Mouse (Mus musculus): Measurements from ENCODE around the gene Tmc3. TPM values are rescaled to one million over a fixed set of nuclear protein-coding genes. Genes with fewer than 3 reads are reported as not detected.

Gene Tmc3
- polyA plus RNA-seq (2015; fragmentation: Nextera tagmentation; extraction: Ambion mirVana), result 0.22 and 0.23 TPM in 2 replicates

DNA sequence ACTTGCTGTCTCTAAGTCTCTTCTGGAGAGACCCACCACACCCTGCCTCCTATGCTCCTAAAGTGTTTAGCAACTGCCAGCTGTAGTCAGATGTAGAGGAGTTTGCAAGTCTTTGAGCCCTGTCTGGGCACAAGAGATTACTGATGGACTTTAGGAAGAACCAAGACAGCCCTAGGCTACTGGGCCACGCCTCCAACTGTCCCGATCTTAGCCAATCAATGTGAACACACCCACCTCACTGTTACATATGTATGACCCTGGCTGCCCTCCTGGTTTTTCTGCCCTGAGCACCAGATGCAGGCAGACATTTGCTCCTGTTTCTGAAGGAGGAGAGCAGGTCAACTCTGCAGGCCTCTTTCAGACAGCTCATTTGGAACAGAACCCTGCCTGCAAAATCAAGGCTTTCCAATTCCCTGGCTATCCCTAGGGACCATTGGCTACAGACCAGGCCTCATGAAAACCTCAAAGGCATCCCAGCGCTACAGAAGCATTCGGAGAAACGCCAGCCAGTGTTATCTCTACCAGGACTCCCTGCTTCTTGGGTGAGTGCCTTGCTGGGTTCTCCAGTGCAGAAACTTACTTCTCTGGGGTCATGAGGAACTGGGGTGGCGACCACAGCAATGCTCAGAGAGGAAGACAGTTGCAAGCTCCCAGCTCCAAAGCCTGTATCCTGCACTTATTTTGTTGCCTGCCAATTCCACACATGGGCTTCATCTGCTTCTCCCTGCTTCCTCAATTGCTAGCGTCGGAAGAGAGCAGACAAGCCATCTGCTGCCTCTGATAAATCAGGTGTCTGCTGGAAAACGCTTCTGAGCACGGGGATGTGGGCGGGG, at the start of gene Tmc3:
Gene Tmc3, plus strand, starts transcription at position 289 of the 833 bp plus-strand sequence.
- ATAC-seq, result peak; percentile 80
- Histone ChIP-seq H3K27ac (ENCODE audit: low read length) (peak within 1 kb of the TSS; percentile 31), H3K27me3 (replicated peaks; ENCODE audit: control insufficient read depth, insufficient read depth, low read length) (no peaks in the 10 kb centered on the region)

GRCm38 (mm10) chr7:83541536-83542169, 43.1 kb upstream of the Tmc3 start:
- H3K9me3 ChIP-seq (ENCODE audit: control insufficient read depth, low read length), result no peaks in the 10 kb centered on the region
- no peak overlapping the region for H3K4me2 ChIP-seq (ENCODE audit: low read length)
- 61% methylated on average over 5 of the region's 5 CpGs for WGBS
- H3K27ac ChIP-seq (ENCODE audit: low read length), result no peak overlapping the region
- H3K27me3 ChIP-seq (replicated peaks; ENCODE audit: control insufficient read depth, insufficient read depth, low read length), result no peaks in the 10 kb centered on the region
- H3K4me1 ChIP-seq (replicated peaks; ENCODE audit: control insufficient read depth, insufficient read depth, low read length), result no peaks in the 10 kb centered on the region
- no peaks in the 10 kb centered on the region for H3K36me3 ChIP-seq (ENCODE audit: control insufficient read depth, insufficient read depth)
- ATAC-seq, result no peak
- H3K9ac ChIP-seq (replicated peaks; ENCODE audit: low read depth, low read length), result no peak overlapping the region
- no peak overlapping the region for H3K4me3 ChIP-seq (replicated peaks; ENCODE audit: low read length)

More for the DNA sequence above, at the start of gene Tmc3:
- no peak within 1 kb of the TSS for H3K4me2 ChIP-seq (ENCODE audit: low read length)
- no peaks in the 10 kb centered on the region for H3K9me3 ChIP-seq (ENCODE audit: control insufficient read depth, low read length)
- H3K36me3 ChIP-seq (ENCODE audit: control insufficient read depth, insufficient read depth), result no peaks in the 10 kb centered on the region
- no peak within 1 kb of the TSS for H3K4me3 ChIP-seq (replicated peaks; ENCODE audit: low read length)
- H3K4me1 ChIP-seq (replicated peaks; ENCODE audit: control insufficient read depth, insufficient read depth, low read length), result peaks cover 8% of the 10 kb centered on the region
- H3K9ac ChIP-seq (replicated peaks; ENCODE audit: low read depth, low read length), result no peak within 1 kb of the TSS
- WGBS, result 49% methylated on average over 11 of the region's 11 CpGs

DNA sequence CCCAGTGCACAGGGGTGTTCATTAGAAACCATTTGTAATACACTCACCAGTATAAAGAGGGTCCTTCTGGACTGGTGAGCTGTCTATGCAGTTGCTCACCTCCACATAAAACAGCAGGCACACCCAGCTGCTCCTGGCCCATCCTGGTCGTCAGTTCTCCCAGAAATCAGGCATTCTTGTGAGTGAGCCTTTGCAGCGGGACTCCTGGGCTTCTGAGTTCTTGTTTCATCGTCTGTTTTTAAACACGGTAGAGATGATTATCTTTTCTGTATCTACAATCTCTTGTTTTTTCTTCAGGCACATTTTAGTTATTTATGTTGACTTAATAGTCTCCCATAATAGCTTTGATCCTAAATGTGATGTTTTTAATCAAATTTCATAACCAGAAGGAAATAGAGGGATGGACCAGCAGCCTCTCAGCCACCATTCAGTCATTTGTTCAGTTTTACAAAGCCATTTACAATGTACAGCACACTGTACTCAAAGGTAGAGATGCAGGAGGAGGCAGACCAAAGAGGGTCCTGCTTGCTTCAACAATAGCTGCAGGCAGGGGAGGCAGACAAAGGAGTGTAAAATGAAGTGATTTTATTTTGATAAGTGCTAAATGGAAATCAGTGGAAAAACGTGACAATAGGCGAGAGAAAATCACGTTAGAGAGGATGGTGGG, 35.9 kb upstream of the Tmc3 start:
- H3K36me3 ChIP-seq (ENCODE audit: control insufficient read depth, insufficient read depth), result no peaks in the 10 kb centered on the region
- no peaks in the 10 kb centered on the region for H3K27me3 ChIP-seq (replicated peaks; ENCODE audit: control insufficient read depth, insufficient read depth, low read length)
- peak; percentile 57 for ATAC-seq
- peak overlapping the region; percentile 75 for H3K27ac ChIP-seq (ENCODE audit: low read length)
- no peaks in the 10 kb centered on the region for H3K9me3 ChIP-seq (ENCODE audit: control insufficient read depth, low read length)
- WGBS, result 46% methylated on average over 7 of the region's 7 CpGs
- H3K4me1 ChIP-seq (replicated peaks; ENCODE audit: control insufficient read depth, insufficient read depth, low read length), result peaks cover 19% of the 10 kb centered on the region
- H3K4me3 ChIP-seq (replicated peaks; ENCODE audit: low read length), result no peak overlapping the region
- peak overlapping the region; percentile 24 for H3K4me2 ChIP-seq (ENCODE audit: low read length)
- peak overlapping the region; percentile 40 for H3K9ac ChIP-seq (replicated peaks; ENCODE audit: low read depth, low read length)

DNA sequence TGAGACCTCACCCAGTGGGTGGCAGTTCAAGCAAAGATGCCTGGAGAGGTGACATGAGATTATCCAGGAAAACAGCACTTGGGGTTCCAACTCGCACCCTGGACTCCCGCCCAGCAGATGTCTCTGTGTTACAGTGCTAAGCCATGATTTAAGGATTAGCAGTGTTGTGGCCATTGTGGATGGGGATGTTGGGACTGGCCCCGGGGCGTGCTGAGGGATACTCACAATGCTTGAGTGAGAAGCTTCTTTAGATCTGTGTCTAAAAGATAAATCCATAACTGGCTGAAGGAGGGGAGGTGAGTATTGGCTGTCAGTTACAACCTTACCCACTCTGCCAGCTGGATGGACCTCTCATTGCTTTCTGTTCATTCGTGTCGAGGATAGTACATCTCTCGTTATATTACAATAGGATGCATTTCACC, 35.4 kb upstream of the Tmc3 start:
- Histone ChIP-seq H3K9ac (replicated peaks; ENCODE audit: low read depth, low read length) (peak overlapping the region; percentile 40), H3K36me3 (ENCODE audit: control insufficient read depth, insufficient read depth) (no peaks in the 10 kb centered on the region), H3K4me2 (ENCODE audit: low read length) (peak overlapping the region; percentile 24), H3K27me3 (replicated peaks; ENCODE audit: control insufficient read depth, insufficient read depth, low read length) (no peaks in the 10 kb centered on the region), H3K4me3 (replicated peaks; ENCODE audit: low read length) (no peak overlapping the region), H3K27ac (ENCODE audit: low read length) (peak overlapping the region; percentile 49), H3K4me1 (replicated peaks; ENCODE audit: control insufficient read depth, insufficient read depth, low read length) (peaks cover 19% of the 10 kb centered on the region), H3K9me3 (ENCODE audit: control insufficient read depth, low read length) (no peaks in the 10 kb centered on the region)
- 42% methylated on average over 7 of the region's 7 CpGs for WGBS
- ATAC-seq, result peak; percentile 60

GRCm38 (mm10) chr7:83549951-83550407, 34.7 kb upstream of the Tmc3 start:
- Histone ChIP-seq H3K4me3 (replicated peaks; ENCODE audit: low read length) (peak overlapping the region; percentile 4; the same call in 1 of the 2 replicates), H3K36me3 (ENCODE audit: control insufficient read depth, insufficient read depth) (no peaks in the 10 kb centered on the region), H3K4me1 (replicated peaks; ENCODE audit: control insufficient read depth, insufficient read depth, low read length) (peaks cover 19% of the 10 kb centered on the region), H3K9ac (replicated peaks; ENCODE audit: low read depth, low read length) (peak overlapping the region; percentile 16; the same call in 1 of the 2 replicates), H3K4me2 (ENCODE audit: low read length) (peak overlapping the region; percentile 24), H3K9me3 (ENCODE audit: control insufficient read depth, low read length) (no peaks in the 10 kb centered on the region), H3K27me3 (replicated peaks; ENCODE audit: control insufficient read depth, insufficient read depth, low read length) (no peaks in the 10 kb centered on the region), H3K27ac (ENCODE audit: low read length) (peak overlapping the region; percentile 49)
- ATAC-seq, result peak; percentile 74
- 42% methylated on average over 5 of the region's 5 CpGs for WGBS

DNA sequence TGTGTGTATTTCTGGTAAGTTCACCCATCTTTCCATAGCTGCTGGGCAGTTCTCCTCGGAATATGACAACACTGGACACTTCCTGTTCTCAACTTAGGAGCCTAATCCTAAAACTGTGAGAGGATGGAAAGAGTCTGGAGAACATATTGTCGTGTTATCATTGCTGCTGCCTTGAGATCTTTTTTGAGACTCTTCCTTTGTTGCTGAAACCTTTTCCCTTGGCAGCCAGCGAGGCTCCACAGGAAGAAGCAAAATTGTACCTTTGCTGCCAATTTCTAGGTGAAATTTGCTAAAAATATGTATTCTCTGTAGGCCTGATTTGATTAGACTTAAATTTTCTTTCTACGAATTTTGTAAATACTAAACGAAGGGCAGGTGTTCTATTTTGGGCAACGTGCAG, 30.2 kb upstream of the Tmc3 start:
- 79% methylated on average over 6 of the region's 6 CpGs for WGBS
- ATAC-seq, result no peak
- Histone ChIP-seq H3K9ac (replicated peaks; ENCODE audit: low read depth, low read length) (no peak overlapping the region), H3K4me3 (replicated peaks; ENCODE audit: low read length) (no peak overlapping the region), H3K27ac (ENCODE audit: low read length) (no peak overlapping the region), H3K4me1 (replicated peaks; ENCODE audit: control insufficient read depth, insufficient read depth, low read length) (peaks cover 6% of the 10 kb centered on the region), H3K9me3 (ENCODE audit: control insufficient read depth, low read length) (no peaks in the 10 kb centered on the region), H3K27me3 (replicated peaks; ENCODE audit: control insufficient read depth, insufficient read depth, low read length) (no peaks in the 10 kb centered on the region), H3K4me2 (ENCODE audit: low read length) (no peak overlapping the region), H3K36me3 (ENCODE audit: control insufficient read depth, insufficient read depth) (no peaks in the 10 kb centered on the region)

DNA sequence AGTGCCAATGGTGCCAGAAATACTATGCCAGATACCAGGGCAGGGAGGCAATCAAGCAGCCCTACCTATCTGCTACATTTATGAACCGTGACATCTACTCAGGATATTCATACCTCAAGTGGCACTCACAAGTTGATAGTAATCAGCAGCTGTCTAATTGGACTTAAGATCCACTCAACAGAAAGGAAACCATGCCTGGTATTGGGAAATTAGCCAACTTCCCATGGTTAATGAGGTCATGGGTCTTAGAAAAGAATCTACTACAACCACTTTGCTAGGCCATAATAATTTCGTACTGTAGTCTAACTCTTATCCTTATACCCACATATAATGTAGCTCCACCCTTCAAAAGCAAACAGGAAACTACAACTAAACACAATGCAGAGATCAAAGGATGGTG, 28.2 kb upstream of the Tmc3 start:
- no peak overlapping the region for H3K4me2 ChIP-seq (ENCODE audit: low read length)
- 69% methylated on average over 2 of the region's 2 CpGs for WGBS
- no peak overlapping the region for H3K9ac ChIP-seq (replicated peaks; ENCODE audit: low read depth, low read length)
- no peaks in the 10 kb centered on the region for H3K4me1 ChIP-seq (replicated peaks; ENCODE audit: control insufficient read depth, insufficient read depth, low read length)
- H3K27ac ChIP-seq (ENCODE audit: low read length), result no peak overlapping the region
- H3K4me3 ChIP-seq (replicated peaks; ENCODE audit: low read length), result no peak overlapping the region
- H3K36me3 ChIP-seq (ENCODE audit: control insufficient read depth, insufficient read depth), result no peaks in the 10 kb centered on the region
- H3K27me3 ChIP-seq (replicated peaks; ENCODE audit: control insufficient read depth, insufficient read depth, low read length), result no peaks in the 10 kb centered on the region
- no peak for ATAC-seq
- H3K9me3 ChIP-seq (ENCODE audit: control insufficient read depth, low read length), result no peaks in the 10 kb centered on the region

DNA sequence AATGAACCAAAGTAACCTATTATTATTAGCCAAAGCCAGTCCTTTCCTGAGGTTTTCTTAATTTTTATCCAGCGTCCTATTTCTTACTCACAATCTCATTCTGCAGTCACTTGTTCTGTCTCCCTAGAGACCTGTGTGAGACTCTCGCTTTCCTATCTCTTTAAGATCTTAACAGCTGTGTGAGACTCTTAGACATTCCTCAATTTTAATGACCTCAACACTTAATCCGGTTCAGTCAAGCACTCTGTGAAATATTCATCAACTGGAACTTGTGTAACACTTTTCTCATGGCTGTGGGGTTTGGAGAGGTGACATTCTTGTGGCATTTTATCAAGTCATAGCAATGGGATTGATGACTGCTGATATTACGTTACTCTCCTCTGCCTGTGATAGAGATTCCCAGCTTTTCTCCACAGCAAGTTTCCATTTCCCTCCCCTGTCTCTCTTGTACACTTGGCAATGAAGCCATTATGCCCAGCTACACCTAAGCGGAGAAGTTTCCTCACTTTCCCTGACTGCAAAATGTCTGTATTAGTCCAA, 25.9 kb upstream of the Tmc3 start:
- Histone ChIP-seq H3K9ac (replicated peaks; ENCODE audit: low read depth, low read length) (no peak overlapping the region), H3K4me2 (ENCODE audit: low read length) (no peak overlapping the region), H3K4me3 (replicated peaks; ENCODE audit: low read length) (no peak overlapping the region), H3K36me3 (ENCODE audit: control insufficient read depth, insufficient read depth) (no peaks in the 10 kb centered on the region), H3K9me3 (ENCODE audit: control insufficient read depth, low read length) (no peaks in the 10 kb centered on the region), H3K4me1 (replicated peaks; ENCODE audit: control insufficient read depth, insufficient read depth, low read length) (no peaks in the 10 kb centered on the region), H3K27me3 (replicated peaks; ENCODE audit: control insufficient read depth, insufficient read depth, low read length) (no peaks in the 10 kb centered on the region), H3K27ac (ENCODE audit: low read length) (no peak overlapping the region)
- 54% methylated on average over 5 of the region's 5 CpGs for WGBS
- ATAC-seq, result no peak

- no peak overlapping the region for H3K4me2 ChIP-seq (ENCODE audit: low read length)
- ATAC-seq, result no peak
Observed at GRCm38 (mm10) chr7:83559495-83559894, 25.2 kb upstream of the Tmc3 start.

More at GRCm38 (mm10) chr7:83559495-83559894, 25.2 kb upstream of the Tmc3 start:
- Histone ChIP-seq H3K4me3 (replicated peaks; ENCODE audit: low read length) (no peak overlapping the region), H3K27me3 (replicated peaks; ENCODE audit: control insufficient read depth, insufficient read depth, low read length) (no peaks in the 10 kb centered on the region), H3K4me1 (replicated peaks; ENCODE audit: control insufficient read depth, insufficient read depth, low read length) (no peaks in the 10 kb centered on the region), H3K36me3 (ENCODE audit: control insufficient read depth, insufficient read depth) (no peaks in the 10 kb centered on the region), H3K9ac (replicated peaks; ENCODE audit: low read depth, low read length) (no peak overlapping the region), H3K27ac (ENCODE audit: low read length) (no peak overlapping the region), H3K9me3 (ENCODE audit: control insufficient read depth, low read length) (no peaks in the 10 kb centered on the region)
- WGBS, result 85% methylated on average over 3 of the region's 3 CpGs

Data from forebrain, embryonic 16.5 days (tissue).